Mouse (Mus musculus): Measurements from ENCODE around the gene B430218F22Rik. TPM values are rescaled to one million over a fixed set of nuclear protein-coding genes. Genes with fewer than 3 reads are reported as not detected.

The B430218F22Rik gene
- polyA plus RNA-seq, 1 experiment from 2014 or later = 1.2 TPM

DNA sequence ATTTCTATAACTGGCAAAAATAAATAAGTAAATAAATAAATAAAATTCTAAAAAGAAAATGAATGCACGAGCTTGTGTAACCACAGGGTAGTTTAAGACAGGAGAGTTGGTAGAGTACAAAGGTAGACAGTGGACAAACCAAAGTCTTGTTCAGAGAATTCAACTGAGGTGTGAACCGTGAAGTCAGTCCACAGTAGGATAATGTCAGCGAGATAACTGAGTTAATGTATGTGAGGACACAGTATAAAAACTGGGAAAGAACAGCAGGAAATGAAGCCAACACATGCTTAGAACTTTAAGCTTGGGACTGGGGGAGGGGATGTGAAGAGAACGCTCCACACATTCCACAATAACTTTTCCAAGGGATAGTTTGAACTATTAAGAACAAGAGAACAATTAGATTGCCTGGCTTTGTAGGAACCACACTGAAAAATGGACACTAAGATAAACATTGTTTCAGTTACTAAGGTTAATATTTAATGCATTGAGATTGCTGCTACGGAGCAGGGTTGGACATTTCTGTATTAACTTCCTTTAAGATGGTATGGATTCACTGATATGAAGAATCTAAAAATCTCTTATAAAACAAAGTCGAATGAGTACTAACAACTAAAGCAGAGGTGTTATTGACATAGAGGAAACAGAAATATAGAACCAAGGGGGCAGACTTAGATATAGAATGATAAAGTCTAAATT is 25.0 kb downstream of the B430218F22Rik start:
- Histone ChIP-seq H3K9ac (no peak overlapping the region), H3K9me3 (no peaks in the 10 kb centered on the region), H3K27ac (no peak overlapping the region), H3K4me1 (no peaks in the 10 kb centered on the region), H3K27me3 (no peaks in the 10 kb centered on the region), H3K36me3 (no peaks in the 10 kb centered on the region), H3K4me2 (no peak overlapping the region), H3K4me3 (no peak overlapping the region)
- WGBS = 80% methylated on average over 6 of the region's 6 CpGs
- ATAC-seq (ENCODE audit: insufficient number of reproducible peaks, insufficient read depth, low FRiP score, low TSS enrichment, low read depth) = no peak

GRCm38 (mm10) chr13:118418163-118418562 is 31.7 kb downstream of the B430218F22Rik start:
- H3K27me3 ChIP-seq = no peaks in the 10 kb centered on the region
- ATAC-seq (ENCODE audit: insufficient number of reproducible peaks, insufficient read depth, low FRiP score, low TSS enrichment, low read depth) = no peak
- H3K9me3 ChIP-seq = no peaks in the 10 kb centered on the region
- H3K4me2 ChIP-seq = no peak overlapping the region
- H3K4me3 ChIP-seq = no peak overlapping the region
- no peaks in the 10 kb centered on the region for H3K36me3 ChIP-seq
- 63% methylated on average over 4 of the region's 4 CpGs for WGBS
- no peak overlapping the region for H3K9ac ChIP-seq
- H3K27ac ChIP-seq = no peak overlapping the region
- H3K4me1 ChIP-seq = no peaks in the 10 kb centered on the region

GRCm38 (mm10) chr13:118420408-118420807 is 34.0 kb downstream of the B430218F22Rik start:
- Histone ChIP-seq H3K4me1 (no peaks in the 10 kb centered on the region), H3K9ac (no peak overlapping the region), H3K4me3 (no peak overlapping the region), H3K27me3 (no peaks in the 10 kb centered on the region), H3K9me3 (no peaks in the 10 kb centered on the region), H3K4me2 (no peak overlapping the region), H3K36me3 (no peaks in the 10 kb centered on the region), H3K27ac (no peak overlapping the region)
- 83% methylated on average over 1 of the region's 1 CpGs for WGBS
- ATAC-seq (ENCODE audit: insufficient number of reproducible peaks, insufficient read depth, low FRiP score, low TSS enrichment, low read depth) = no peak

- Histone ChIP-seq H3K27me3 (no peaks in the 10 kb centered on the region), H3K9me3 (no peaks in the 10 kb centered on the region), H3K27ac (no peak overlapping the region), H3K36me3 (no peaks in the 10 kb centered on the region), H3K9ac (no peak overlapping the region), H3K4me2 (no peak overlapping the region), H3K4me3 (no peak overlapping the region), H3K4me1 (no peaks in the 10 kb centered on the region)
- no peak for ATAC-seq (ENCODE audit: insufficient number of reproducible peaks, insufficient read depth, low FRiP score, low TSS enrichment, low read depth)
- 83% methylated on average over 1 of the region's 1 CpGs for whole genome bisulfite sequencing
Observed at GRCm38 (mm10) chr13:118420847-118421246, 34.4 kb downstream of the B430218F22Rik start.

Other genes with a start within 250 kb of the B430218F22Rik start
- 28.5 and 33.7 TPM in 2 replicates for gene Mrps30, start 622 bp downstream of the B430218F22Rik start, polyA plus RNA-seq (2015; fragmentation: Nextera tagmentation; extraction: Ambion mirVana)

Data from embryonic facial prominence, embryonic 13.5 days (tissue).